Mouse (Mus musculus) heart, adult 18-20 months (tissue): Measurements from ENCODE around the gene Prrg2. TPM values are rescaled to one million over a fixed set of nuclear protein-coding genes. Genes with fewer than 3 reads are reported as not detected.

Source experiments
- DNase-seq, 2 experiments: peaks; one replicate each; pipeline ENCODE4 v3.0.0; 2021 to 2022; ENCODE audit warnings: mixed read lengths in 1 of 2
- total RNA-seq, 2 experiments: library from RNA; stranded (reverse); gene quantifications; 2 replicates each; pipeline ENCODE4 v1.2.3; 2021

Gene Prrg2
- total RNA-seq, 2 experiments from 2014 or later = 7.8 TPM

GRCm38 (mm10) chr7:45058607-45059571 is 3.6 kb downstream of the Prrg2 start:
- DNase-seq = no peak

- DNase-seq = no peak
These were observed 5.5 kb downstream of the Prrg2 start for GRCm38 (mm10) chr7:45056972-45057348.

- DNase-seq = no peak
These were observed 6.0 kb downstream of the Prrg2 start for GRCm38 (mm10) chr7:45056329-45056971.

- peak; percentile 94 to 98 for DNase-seq
These were observed 8.5 kb downstream of the Prrg2 start for GRCm38 (mm10) chr7:45053931-45054510.

- DNase-seq = peak; percentile 81 to 88
These were observed 9.2 kb downstream of the Prrg2 start for GRCm38 (mm10) chr7:45053117-45053930.

GRCm38 (mm10) chr7:45052862-45053116 is 9.7 kb downstream of the Prrg2 start, which contains the start of gene Prr12:
Prr12 (minus strand) TSS chr7:45052881.
- no peak for DNase-seq

- peak; percentile 36 to 63 for DNase-seq
These were observed 10.2 kb downstream of the Prrg2 start for GRCm38 (mm10) chr7:45052181-45052861.

GRCm38 (mm10) chr7:45051601-45051974 is 10.9 kb downstream of the Prrg2 start:
- DNase-seq = no peak

GRCm38 (mm10) chr7:45050945-45051600 is 11.4 kb downstream of the Prrg2 start:
- peak; percentile 76 to 83 for DNase-seq

GRCm38 (mm10) chr7:45048923-45049657 is 13.4 kb downstream of the Prrg2 start:
- DNase-seq = peak; percentile 41 to 55

GRCm38 (mm10) chr7:45048001-45048890 is 14.2 kb downstream of the Prrg2 start:
- no peak for DNase-seq

- DNase-seq = no peak
These were observed 15.0 kb downstream of the Prrg2 start for GRCm38 (mm10) chr7:45047491-45047890.

GRCm38 (mm10) chr7:45046853-45047350 is 15.6 kb downstream of the Prrg2 start:
- no peak for DNase-seq

GRCm38 (mm10) chr7:45045741-45046140 is 16.7 kb downstream of the Prrg2 start:
- no peak for DNase-seq

GRCm38 (mm10) chr7:45043307-45043706 is 19.2 kb downstream of the Prrg2 start:
- no peak for DNase-seq

- no peak for DNase-seq
These were observed 21.6 kb downstream of the Prrg2 start for GRCm38 (mm10) chr7:45040851-45041250.

GRCm38 (mm10) chr7:45038411-45038810 is 24.1 kb downstream of the Prrg2 start:
- no peak for DNase-seq

GRCm38 (mm10) chr7:45037720-45038361 is 24.6 kb downstream of the Prrg2 start:
- peak in 1 of 2 experiments; percentile 64 for DNase-seq

- no peak for DNase-seq
These were observed 25.8 kb downstream of the Prrg2 start for GRCm38 (mm10) chr7:45036702-45037101.
